Mouse (Mus musculus) CH12.LX (cell line): ENCODE measurements around the gene Gabrr2. TPM values are rescaled to one million over a fixed set of nuclear protein-coding genes. Genes with fewer than 3 reads are reported as not detected.

Experiments
- DNase-seq: peaks from one replicate; pipeline ENCODE4 v3.0.0-alpha.2; 2013; ENCODE audit errors: extremely low read depth
- H3K27ac ChIP-seq: 2 replicates; pipeline ENCODE4 v1.5.1; 2012; ENCODE audit warnings: low read depth, mild to moderate bottlenecking, control low read depth, moderate library complexity; ENCODE audit not compliant: insufficient read depth
- H3K27me3 ChIP-seq: replicated peaks from 2 replicates; pipeline ENCODE3; 2012; ENCODE audit warnings: inconsistent platforms
- H3K36me3 ChIP-seq, 2 experiments: replicated peaks in 1 of 2; 2 replicates each; pipeline versions ENCODE3 to v1.6.1; 2012; ENCODE audit warnings: inconsistent platforms in 1 of 2, low read length in 1 of 2, mild to moderate bottlenecking in 1 of 2, mixed read lengths in 1 of 2, moderate library complexity in 1 of 2; ENCODE audit not compliant: control insufficient read depth in 1 of 2, insufficient read depth in 1 of 2
- H3K4me1 ChIP-seq, 2 experiments: 2 replicates each; pipeline ENCODE4 v1.6.1; 2012; ENCODE audit warnings: inconsistent platforms in 1 of 2, moderate library complexity in 1 of 2; ENCODE audit not compliant: insufficient read depth in 2 of 2, control insufficient read depth in 1 of 2
- H3K4me2 ChIP-seq: 2 replicates; pipeline ENCODE4 v1.6.1; 2012; ENCODE audit warnings: low read depth, mild to moderate bottlenecking, control low read depth; ENCODE audit not compliant: poor library complexity, insufficient read depth, severe bottlenecking
- H3K4me3 ChIP-seq, 3 experiments: fragments of 150-350 bp in 1 of 3; sonication (generic) in 1 of 3; replicated peaks in 1 of 3; 2 replicates each; pipeline versions ENCODE3 to v1.5.1; 2011 to 2012; ENCODE audit warnings: low read depth in 2 of 3, low read length in 2 of 3, mild to moderate bottlenecking in 2 of 3, moderate library complexity in 2 of 3, control low read depth in 1 of 3, improper control_type of control experiment in 1 of 3, inconsistent platforms in 1 of 3, mixed read lengths in 1 of 3; ENCODE audit not compliant: poor library complexity in 1 of 3
- H3K79me2 ChIP-seq: replicated peaks from 2 replicates; pipeline ENCODE4 v1.6.1; 2012; ENCODE audit warnings: mild to moderate bottlenecking, moderate library complexity; ENCODE audit not compliant: control insufficient read depth, poor library complexity, insufficient read depth, severe bottlenecking; ENCODE audit errors: extremely low read depth
- H3K9ac ChIP-seq: 2 replicates; pipeline ENCODE4 v1.6.1; 2012; ENCODE audit warnings: low read depth, mild to moderate bottlenecking, control low read depth, moderate library complexity; ENCODE audit not compliant: insufficient read depth
- H3K9me3 ChIP-seq: replicated peaks from 2 replicates; pipeline ENCODE3; 2012; ENCODE audit warnings: low read length, inconsistent platforms, mixed read lengths
- CTCF ChIP-seq, 2 experiments: IDR thresholded peaks in 1 of 2; conservative IDR thresholded peaks in 1 of 2; 2 replicates each; pipeline ENCODE4 v1.5.1; 2011 to 2012; ENCODE audit warnings: low read depth in 2 of 2, low read length in 2 of 2, improper control_type of control experiment in 1 of 2, inconsistent platforms in 1 of 2, mild to moderate bottlenecking in 1 of 2, moderate library complexity in 1 of 2
- E2F4 ChIP-seq: IDR thresholded peaks from 2 replicates; pipeline ENCODE4 v1.6.1; 2011; ENCODE audit warnings: low read depth, low read length, improper control_type of control experiment; ENCODE audit not compliant: insufficient replicate concordance
- ELF1 ChIP-seq: IDR thresholded peaks from 2 replicates; pipeline ENCODE4 v1.6.1; 2014; ENCODE audit warnings: low read depth, mild to moderate bottlenecking, inconsistent platforms, low read length, improper control_type of control experiment
- EP300 ChIP-seq: IDR thresholded peaks from 2 replicates; pipeline ENCODE4 v1.6.1; 2011; ENCODE audit warnings: low read length, improper control_type of control experiment
- ETS1 ChIP-seq: conservative IDR thresholded peaks from 2 replicates; pipeline ENCODE4 v1.6.1; 2012; ENCODE audit warnings: low read depth, mild to moderate bottlenecking, inconsistent platforms, low read length, improper control_type of control experiment, moderate library complexity
- HCFC1 ChIP-seq: IDR thresholded peaks from 2 replicates; pipeline ENCODE4 v1.6.1; 2012; ENCODE audit warnings: low read depth, mild to moderate bottlenecking, inconsistent platforms, low read length, improper control_type of control experiment
- IRF4 ChIP-seq: IDR thresholded peaks from 2 replicates; pipeline ENCODE4 v1.6.1; 2014; ENCODE audit warnings: low read depth, mild to moderate bottlenecking, inconsistent platforms, low read length, improper control_type of control experiment
- JUN ChIP-seq: IDR thresholded peaks from 2 replicates; pipeline ENCODE4 v1.6.1; 2011; ENCODE audit warnings: low read depth, mild to moderate bottlenecking, low read length, improper control_type of control experiment, moderate library complexity; ENCODE audit not compliant: insufficient read depth
- JUND ChIP-seq: conservative IDR thresholded peaks from 2 replicates; pipeline ENCODE4 v1.6.1; 2011; ENCODE audit warnings: low read depth, low read length, improper control_type of control experiment
- MAFK ChIP-seq: IDR thresholded peaks from 2 replicates; pipeline ENCODE4 v1.6.1; 2011; ENCODE audit warnings: low read length, improper control_type of control experiment; ENCODE audit not compliant: insufficient replicate concordance
- MAX ChIP-seq: IDR thresholded peaks from 2 replicates; pipeline ENCODE4 v1.6.1; 2011; ENCODE audit warnings: low read length, improper control_type of control experiment
- MEF2A ChIP-seq: IDR thresholded peaks from 2 replicates; pipeline ENCODE4 v1.6.1; 2014; ENCODE audit warnings: low read depth, mild to moderate bottlenecking, inconsistent platforms, low read length, improper control_type of control experiment, borderline replicate concordance
- MXI1 ChIP-seq: IDR thresholded peaks from 2 replicates; pipeline ENCODE4 v1.6.1; 2011; ENCODE audit warnings: mild to moderate bottlenecking, low read depth, low read length, improper control_type of control experiment
- NELFE ChIP-seq: IDR thresholded peaks from 2 replicates; pipeline ENCODE4 v1.6.1; 2011; ENCODE audit warnings: low read depth, low read length, improper control_type of control experiment
- POLR2A ChIP-seq: IDR thresholded peaks from 2 replicates; pipeline ENCODE4 v1.6.1; 2011; ENCODE audit warnings: low read depth, mild to moderate bottlenecking, improper control_type of control experiment, low read length
- RAD21 ChIP-seq: IDR thresholded peaks from 2 replicates; pipeline ENCODE4 v1.6.1; 2011; ENCODE audit warnings: low read depth, mild to moderate bottlenecking, low read length, improper control_type of control experiment, moderate library complexity
- SIN3A ChIP-seq: IDR thresholded peaks from 2 replicates; pipeline ENCODE4 v1.6.1; 2012; ENCODE audit warnings: low read length, improper control_type of control experiment, inconsistent platforms
- SMC3 ChIP-seq: IDR thresholded peaks from 2 replicates; pipeline ENCODE4 v1.6.1; 2011; ENCODE audit warnings: low read depth, low read length, improper control_type of control experiment
- TBP ChIP-seq: conservative IDR thresholded peaks from 2 replicates; pipeline ENCODE4 v1.6.1; 2011; ENCODE audit warnings: low read depth, low read length, improper control_type of control experiment
- TCF12 ChIP-seq: IDR thresholded peaks from 2 replicates; pipeline ENCODE4 v1.6.1; 2014; ENCODE audit warnings: low read depth, mild to moderate bottlenecking, inconsistent platforms, low read length, improper control_type of control experiment
- USF2 ChIP-seq: conservative IDR thresholded peaks from 2 replicates; pipeline ENCODE4 v1.6.1; 2011; ENCODE audit warnings: low read depth, low read length, improper control_type of control experiment
- ZC3H11A ChIP-seq: IDR thresholded peaks from 2 replicates; pipeline ENCODE4 v1.6.1; 2012; ENCODE audit warnings: low read depth, mild to moderate bottlenecking, inconsistent platforms, low read length, improper control_type of control experiment
- ZKSCAN1 ChIP-seq: IDR thresholded peaks from 2 replicates; pipeline ENCODE4 v1.6.1; 2012; ENCODE audit warnings: low read depth, inconsistent platforms, low read length, improper control_type of control experiment, borderline replicate concordance
- ZNF384 ChIP-seq: IDR thresholded peaks from 2 replicates; pipeline ENCODE4 v1.6.1; 2012; ENCODE audit warnings: low read depth, low read length, improper control_type of control experiment, inconsistent platforms
- dilution Hi-C: fragments of 300-500 bp; cut with MboI; formaldehyde crosslinking; loops from 2 replicates; pipeline ENCODE4 v1.14.3; 2020; ENCODE audit warnings: low sequenced_read_pairs; ENCODE audit not compliant: extremely low pct_unique_long_range_greater_than_20kb, extremely low pct_ligation_motif_present
- in situ Hi-C: fragments of 300-500 bp; cut with MboI; formaldehyde crosslinking; loops from 3 replicates; pipeline ENCODE4 v1.14.3; 2019; ENCODE audit warnings: low sequenced_read_pairs, low pct_ligation_motif_present, low pct_unique_long_range_greater_than_20kb, mixed read lengths
- polyA plus RNA-seq: library from polyadenylated mRNA; unstranded; fragments of >175 nt; gene quantifications from 2 replicates; pipeline ENCODE4 v1.2.1, GENCODE M21; 2012; ENCODE audit warnings: low read depth; ENCODE audit not compliant: insufficient read length
- total RNA-seq, 2 experiments: library from RNA; depleted of rRNA; stranded (reverse); fragments of 300-350 nt in 1 of 2; fragments of >200 nt in 1 of 2; gene quantifications; 2 replicates each; pipeline ENCODE4 v1.2.3; 2012 to 2014

The Gabrr2 gene
- total and polyA plus RNA-seq, 3 experiments = 0.42 to 0.59 TPM; not detected in 1

GRCm38 (mm10) chr4:33066223-33066960, 3.6 kb downstream of the Gabrr2 start:
- no peaks in the 10 kb centered on the region for H3K36me3 ChIP-seq
- no peak for DNase-seq
- H3K4me3 ChIP-seq = no peak overlapping the region
- in situ Hi-C loops (no loop called here), dilution Hi-C loops (no loop called here)
- no peaks in the 10 kb centered on the region for H3K9me3 ChIP-seq
- peaks cover 0 to 3% of the 10 kb centered on the region in 2 experiments; a peak in 1 of 4 replicates for H3K4me1 ChIP-seq
- H3K4me2 ChIP-seq = no peak overlapping the region
- TF ChIP-seq MAFK = no peak
- TF ChIP-seq JUND = no peak
- TF ChIP-seq ELF1 = no peak
- TF ChIP-seq TBP = no peak
- TF ChIP-seq POLR2A = no peak
- no peak for TF ChIP-seq NELFE
- TF ChIP-seq SMC3 = no peak
- no peak for TF ChIP-seq HCFC1
- TF ChIP-seq ETS1 = no peak
- no peak for TF ChIP-seq MAX
- no peak for TF ChIP-seq IRF4
- TF ChIP-seq ZC3H11A = no peak
- no peak for TF ChIP-seq CTCF (conservative IDR thresholded peaks at IDR 0.05 in 1 of 2, IDR thresholded peaks at IDR 0.05 in 1 of 2; ENCODE audit: low read depth in 2 of 2, low read length in 2 of 2)
- TF ChIP-seq TCF12 = no peak
- no peaks in the 10 kb centered on the region for H3K27me3 ChIP-seq
- no peak overlapping the region for H3K27ac ChIP-seq
- H3K79me2 ChIP-seq = no peaks in the 10 kb centered on the region
- H3K9ac ChIP-seq = no peak overlapping the region

- dilution Hi-C loops (no loop called here), in situ Hi-C loops (no loop called here)
- Histone ChIP-seq H3K79me2 (no peaks in the 10 kb centered on the region), H3K9ac (no peak overlapping the region), H3K9me3 (no peaks in the 10 kb centered on the region), H3K27ac (no peak overlapping the region), H3K4me2 (no peak overlapping the region), H3K4me1 (peaks cover 2 to 10% of the 10 kb centered on the region in 2 experiments; a peak in 2 of 4 replicates), H3K4me3 (no peak overlapping the region), H3K36me3 (no peaks in the 10 kb centered on the region), H3K27me3 (no peaks in the 10 kb centered on the region)
- TF ChIP-seq RAD21 (no peak), MEF2A (no peak), ETS1 (no peak), HCFC1 (no peak), ZKSCAN1 (no peak), JUN (no peak), MAX (no peak), EP300 (no peak), ZNF384 (no peak), JUND (no peak), IRF4 (no peak), E2F4 (no peak), SIN3A (no peak), USF2 (no peak), MXI1 (no peak), POLR2A (no peak)
- DNase-seq = no peak
These were observed 4.5 kb downstream of the Gabrr2 start for GRCm38 (mm10) chr4:33067331-33067730.
